Mouse (Mus musculus) hindbrain, embryonic 12.5 days (tissue): ENCODE results near the gene Gabrr1. TPM values are rescaled to one million over a fixed set of nuclear protein-coding genes. Genes with fewer than 3 reads are reported as not detected.

Experiments used
- polyA plus RNA-seq: library from polyadenylated mRNA; unstranded; fragments of >200 nt; fragmentation: Nextera tagmentation; extraction: Ambion mirVana; gene quantifications from 2 replicates; pipeline ENCODE4 v1.2.1, GENCODE M21; 2016

The Gabrr1 gene
- polyA plus RNA-seq, 1 experiment from 2014 or later, result not detected

Other genes starting within 250 kb of the Gabrr1 start
- 25.7 and 27.5 TPM in 2 replicates for gene Ankrd6, start 181.7 kb upstream of the Gabrr1 start, polyA plus RNA-seq
- gene Rragd, start 149.5 kb upstream of the Gabrr1 start, polyA plus RNA-seq, result 40.1 and 44.2 TPM in 2 replicates
- gene Ube2j1, start 101.1 kb upstream of the Gabrr1 start, polyA plus RNA-seq, result 55.8 TPM in 2 replicates
- gene Gabrr2, start 69.5 kb upstream of the Gabrr1 start, polyA plus RNA-seq, result 0.29 and 0.40 TPM in 2 replicates
- gene Pm20d2, start 57.2 kb downstream of the Gabrr1 start, polyA plus RNA-seq, result 1.4 and 3.0 TPM in 2 replicates
- 23.3 and 25.1 TPM in 2 replicates for gene Srsf12, start 76.5 kb downstream of the Gabrr1 start, polyA plus RNA-seq
- 118 and 124 TPM in 2 replicates for gene Pnrc1, start 157.6 kb downstream of the Gabrr1 start, polyA plus RNA-seq
- gene Rngtt, start 177.8 kb downstream of the Gabrr1 start, polyA plus RNA-seq, result 31.3 and 34.6 TPM in 2 replicates